Mouse (Mus musculus) lung, postnatal 0 days (tissue): Measurements from ENCODE around the gene Dctn3.
"Not testable (repeated sequence)": the region's sequence is repeated elsewhere in the genome, so short reads cannot be mapped to it uniquely, and the experiment has no call there.

Source experiments
- CTCF ChIP-seq: IDR thresholded peaks from 2 replicates; pipeline ENCODE4 v1.5.1; 2016; ENCODE audit warnings: antibody characterized with exemption, mild to moderate bottlenecking
- EP300 ChIP-seq: IDR thresholded peaks from 2 replicates; pipeline ENCODE4 v1.6.1; 2016; ENCODE audit warnings: antibody characterized with exemption, mild to moderate bottlenecking, control low read depth

DNA sequence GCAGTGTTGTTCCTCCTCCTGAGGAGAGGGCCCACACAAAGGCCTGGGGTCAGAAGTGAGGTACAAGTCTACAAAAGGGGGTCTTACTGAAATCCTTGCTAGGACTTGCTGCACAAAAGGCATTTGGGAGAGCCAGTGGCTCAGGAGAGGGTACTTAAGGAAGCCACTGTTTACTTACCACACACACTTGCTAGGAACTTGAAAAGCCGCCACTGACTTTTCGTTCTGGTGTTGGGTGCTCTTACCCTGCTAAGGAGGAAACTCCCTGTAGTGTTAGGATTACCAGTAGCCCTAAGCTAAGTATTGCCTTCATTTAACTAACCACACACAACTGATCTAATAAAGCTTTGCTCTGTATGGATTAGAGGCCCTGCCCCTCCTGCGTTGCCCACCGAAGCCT, 33.0 kb downstream of the Dctn3 start:
- TF ChIP-seq CTCF, EP300: not testable (repeated sequence)
